Mouse (Mus musculus) layer of hippocampus, adult 18-20 months (tissue): ENCODE results near the gene Pold3. TPM values are rescaled to one million over a fixed set of nuclear protein-coding genes. Genes with fewer than 3 reads are reported as not detected.

Source experiments
- total RNA-seq, 2 experiments: library from RNA; stranded (reverse); gene quantifications; 2 replicates each; pipeline ENCODE4 v1.2.3; 2021

The Pold3 gene
- total RNA-seq, 2 experiments from 2014 or later: 33.6 to 37.7 TPM

Other genes starting within 250 kb of the Pold3 start
- gene Rnf169, start 141.1 kb downstream of the Pold3 start, total RNA-seq: 10 to 100 TPM; 26.6 to 28.4 TPM
- gene Chrdl2, start 115.4 kb downstream of the Pold3 start, total RNA-seq: not detected
- 1 to 10 TPM; 4.0 to 4.1 TPM for gene Lipt2, start 37.7 kb upstream of the Pold3 start, total RNA-seq
- gene Kcne3, start 54.9 kb upstream of the Pold3 start, total RNA-seq: under 1 TPM; 0.43 to 0.79 TPM
- 100 to 1,000 TPM; 250 to 264 TPM for gene Pgm2l1, start 105.8 kb upstream of the Pold3 start, total RNA-seq
- gene P4ha3, start 164.0 kb upstream of the Pold3 start, total RNA-seq: 1 to 10 TPM; 3.0 to 5.9 TPM